Mouse (Mus musculus) kidney, postnatal 36 days (tissue): ENCODE data around the gene Ppargc1a.

ENCODE experiments used
- DNase-seq, 2 experiments: peaks; one replicate each; pipeline ENCODE4 v3.0.0; 2021 to 2022; ENCODE audit warnings: mixed read lengths in 2 of 2

The Ppargc1a gene

DNA sequence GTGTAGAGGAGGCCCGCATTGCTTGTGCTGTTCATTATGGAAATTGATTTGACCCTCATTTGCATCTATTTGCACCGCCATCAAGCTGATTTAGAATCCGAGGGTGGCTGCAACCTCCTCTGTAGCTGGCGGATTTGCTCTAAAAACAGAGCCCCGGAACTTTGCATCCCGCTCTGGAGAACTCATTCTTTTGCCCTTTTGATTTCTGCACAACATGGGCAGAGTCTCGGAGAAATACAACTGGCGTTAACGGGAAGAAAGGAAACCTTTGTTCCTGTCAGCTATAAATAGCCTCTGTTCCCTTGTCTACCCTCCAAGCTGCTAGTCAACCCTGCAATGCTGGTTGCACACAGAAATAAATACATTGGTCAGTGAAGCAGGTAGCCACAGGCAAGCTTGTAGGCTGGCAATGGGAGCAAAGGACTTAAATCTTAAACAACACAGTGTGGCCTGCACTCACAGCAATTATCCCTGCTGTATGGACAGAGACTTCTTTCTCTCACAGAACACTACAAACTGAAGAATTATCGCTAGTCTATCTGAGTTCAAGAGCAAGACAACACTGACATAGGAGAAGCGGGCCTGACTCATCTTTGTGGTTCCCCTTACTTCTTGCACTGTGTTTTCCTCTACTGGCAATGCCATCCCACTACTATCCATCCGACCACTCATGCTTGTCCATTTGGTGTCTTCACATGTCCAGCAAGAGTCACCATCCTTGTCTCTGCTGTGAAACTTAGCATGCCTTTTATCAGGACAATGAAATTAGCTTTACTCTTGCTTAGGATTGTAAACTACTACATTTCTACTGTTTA is 155.0 kb downstream of the Ppargc1a start:
- peak; percentile 35 to 39 for DNase-seq

DNA sequence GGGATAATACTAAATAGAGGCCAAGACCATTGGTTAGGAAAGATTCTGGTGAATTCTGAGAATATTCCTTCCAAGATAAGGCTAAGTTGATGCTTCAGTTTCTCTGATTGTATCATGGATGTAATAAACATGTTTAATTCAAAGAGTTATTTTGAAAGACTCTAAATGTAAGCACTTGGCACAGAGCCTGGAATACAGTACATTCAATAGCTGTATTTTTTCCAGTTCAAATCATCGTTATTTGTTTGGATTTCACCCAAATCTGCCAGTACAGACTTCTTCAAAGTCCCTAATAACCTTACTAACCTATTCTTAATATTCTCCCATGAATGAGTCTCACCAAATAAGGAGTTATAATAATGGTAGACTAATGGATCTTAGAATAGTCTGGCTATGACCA is 157.5 kb downstream of the Ppargc1a start:
- DNase-seq: no peak

GRCm38 (mm10) chr5:51406406-51406805 is 161.1 kb downstream of the Ppargc1a start:
- DNase-seq: peak in 1 of 2 experiments; percentile 18
